Mouse (Mus musculus): ENCODE measurements at regions not wholly inside any gene's neighbourhood (a gene's known extent, or its start where the extent isn't known, plus 50 kb on each side); places are given as distances from the start of the nearest gene placed in this dataset.
A peak's percentile ranks its signal among the peaks of the same experiment; 100 is the strongest.

DNA sequence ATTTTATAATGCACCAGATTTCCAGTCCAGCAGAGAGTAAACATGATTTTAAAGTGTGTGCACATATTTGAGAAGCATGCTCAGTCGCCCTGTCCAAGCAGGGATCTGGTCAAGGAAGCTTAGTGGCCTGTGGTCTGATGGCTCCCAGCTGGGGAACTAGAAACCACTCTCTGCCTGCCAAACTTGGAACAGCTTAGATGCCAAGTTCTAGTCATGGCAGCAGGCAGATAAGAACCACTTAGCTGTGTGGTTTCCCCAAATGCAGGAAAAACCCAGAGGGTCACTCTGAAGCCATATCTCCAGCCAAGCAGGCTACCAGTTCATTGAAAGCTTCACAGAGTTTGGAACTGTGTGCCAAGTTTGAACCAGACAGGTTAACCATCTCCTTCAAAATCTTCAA, 86.1 kb downstream of the Fam114a2 start:
- intact Hi-C loops (cut with DNase I): no loop called here
- DNase-seq: no peak

DNA sequence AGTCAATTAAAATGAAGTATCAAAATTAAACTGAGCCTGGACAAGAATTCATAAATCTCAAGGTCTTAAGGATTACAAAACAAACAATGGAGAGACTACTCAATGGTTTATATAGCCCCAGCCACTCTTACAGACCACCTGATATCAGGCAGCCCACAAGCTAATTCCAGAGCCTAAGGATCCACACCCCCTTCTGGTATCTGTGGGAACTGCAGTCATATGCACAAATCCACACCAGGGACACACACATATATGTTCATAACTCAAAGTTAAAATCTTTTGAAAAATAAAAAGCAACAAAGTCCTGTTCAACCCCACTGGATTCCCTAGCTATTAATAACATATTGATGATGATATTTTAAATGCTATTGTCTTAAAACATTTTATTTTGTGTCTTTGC, 86.5 kb downstream of the Fam114a2 start:
- DNase-seq: no peak
- intact Hi-C loops (cut with DNase I): no loop called here

GRCm38 (mm10) chr11:57426046-57426805, 92.2 kb downstream of the Fam114a2 start:
- intact Hi-C loops (cut with DNase I): loop anchor here (2.0 kb wide), 1 partner anchor 41 kb away; no protein-coding TSS in a partner anchor
- DNase-seq: peak; percentile 12 to 26

GRCm38 (mm10) chr11:57419416-57419815, 99.0 kb downstream of the Fam114a2 start:
- no peak for DNase-seq
- intact Hi-C loops (cut with DNase I): no loop called here

- intact Hi-C loops (cut with DNase I): no loop called here
- no peak for DNase-seq
Observed at GRCm38 (mm10) chr11:57416011-57416410, 102.4 kb downstream of the Fam114a2 start.

DNA sequence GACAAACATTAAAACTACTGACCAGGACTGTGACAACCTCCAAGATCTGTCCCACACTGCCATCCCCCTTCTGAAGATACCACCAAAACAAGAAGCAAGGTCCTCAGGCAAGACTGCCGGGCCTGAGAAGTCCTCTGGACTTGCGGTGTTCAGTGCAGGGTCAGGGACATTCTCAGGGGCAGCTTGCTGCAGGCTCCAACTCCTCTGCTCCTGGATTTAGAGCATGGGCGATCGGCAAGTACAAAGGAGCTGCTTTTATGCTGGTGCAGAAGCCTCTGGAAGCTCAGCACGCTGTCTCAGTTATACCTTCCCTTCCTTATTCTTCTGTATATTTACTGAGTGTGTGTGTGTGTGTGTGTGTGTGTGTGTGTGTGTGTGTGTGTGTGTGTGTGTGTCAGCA, 103.2 kb downstream of the Fam114a2 start:
- no peak for DNase-seq
- intact Hi-C loops (cut with DNase I): no loop called here

- intact Hi-C loops (cut with DNase I): no loop called here
- DNase-seq: no peak
Observed at GRCm38 (mm10) chr11:57414697-57415096, 103.7 kb downstream of the Fam114a2 start.

DNA sequence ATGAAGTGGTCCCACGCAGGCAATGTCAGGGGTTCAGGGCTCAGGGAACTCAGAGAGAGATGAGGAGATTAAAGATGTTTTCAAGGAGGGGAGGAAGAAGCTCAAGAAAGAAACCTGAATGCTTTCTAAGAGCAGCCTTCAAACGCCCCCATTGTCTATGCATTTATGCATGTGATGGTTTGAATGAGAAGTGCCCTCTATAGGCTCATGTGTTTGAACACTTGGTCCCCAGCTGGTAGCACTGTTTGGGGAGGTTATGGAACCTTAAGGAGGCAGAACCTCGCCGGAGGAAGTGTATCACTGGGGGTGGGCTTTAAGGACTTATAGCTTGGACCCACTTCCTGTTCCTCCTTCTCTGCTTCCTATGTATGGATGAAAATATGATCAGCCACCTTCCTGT, 105.1 kb downstream of the Fam114a2 start:
- intact Hi-C loops (cut with DNase I): no loop called here

GRCm38 (mm10) chr11:57412766-57413165, 105.7 kb downstream of the Fam114a2 start:
- intact Hi-C loops (cut with DNase I): no loop called here
- DNase-seq: no peak

More for the DNA sequence above, 105.1 kb downstream of the Fam114a2 start:
- DNase-seq: no peak

DNA sequence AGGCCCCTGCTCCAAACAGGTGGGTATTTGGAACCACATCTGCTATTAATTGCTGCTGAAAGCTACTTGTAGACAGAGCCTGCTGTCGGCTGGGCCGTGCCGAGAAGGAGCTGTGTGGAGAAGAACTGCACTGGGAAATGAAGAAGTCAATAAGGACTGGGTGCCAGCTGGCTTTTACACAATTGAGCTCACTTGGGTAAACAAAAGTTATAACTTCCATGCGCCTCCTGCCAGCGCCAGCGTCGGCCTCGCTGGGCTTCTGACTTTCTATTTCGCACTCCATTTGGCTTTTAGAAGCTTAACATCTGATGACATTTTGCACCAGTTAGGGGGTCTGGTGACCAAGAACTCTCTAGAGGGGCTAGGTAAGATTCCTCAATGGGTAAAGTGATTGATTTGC, 114.2 kb downstream of the Fam114a2 start:
- intact Hi-C loops (cut with DNase I): no loop called here
- peak; percentile 10 to 35 for DNase-seq

GRCm38 (mm10) chr11:57401610-57402009, 116.8 kb downstream of the Fam114a2 start:
- DNase-seq: no peak
- intact Hi-C loops (cut with DNase I): no loop called here

- DNase-seq: no peak
- intact Hi-C loops (cut with DNase I): no loop called here
Observed at GRCm38 (mm10) chr11:57399366-57399765, 119.1 kb downstream of the Fam114a2 start.

DNA sequence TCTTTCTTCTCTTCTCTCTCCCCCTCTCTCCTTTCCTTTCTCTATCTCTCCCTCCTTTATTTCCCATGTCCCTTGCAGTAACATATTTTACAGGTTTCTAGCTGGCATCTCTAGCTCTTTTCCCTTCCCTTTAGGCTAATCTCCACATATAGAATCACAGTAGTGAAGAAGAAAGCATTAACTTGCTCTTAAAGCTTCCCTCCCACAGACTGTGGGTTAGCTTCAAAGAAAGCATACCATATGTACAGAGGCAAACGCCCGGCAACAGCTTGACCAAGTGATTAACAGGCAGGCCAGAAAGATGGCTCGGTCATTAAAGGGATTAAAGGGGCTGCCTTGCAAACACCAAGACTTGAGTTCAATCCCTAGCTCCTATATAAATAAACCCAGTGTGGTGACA, 122.0 kb downstream of the Fam114a2 start:
- intact Hi-C loops (cut with DNase I): no loop called here
- DNase-seq: no peak

DNA sequence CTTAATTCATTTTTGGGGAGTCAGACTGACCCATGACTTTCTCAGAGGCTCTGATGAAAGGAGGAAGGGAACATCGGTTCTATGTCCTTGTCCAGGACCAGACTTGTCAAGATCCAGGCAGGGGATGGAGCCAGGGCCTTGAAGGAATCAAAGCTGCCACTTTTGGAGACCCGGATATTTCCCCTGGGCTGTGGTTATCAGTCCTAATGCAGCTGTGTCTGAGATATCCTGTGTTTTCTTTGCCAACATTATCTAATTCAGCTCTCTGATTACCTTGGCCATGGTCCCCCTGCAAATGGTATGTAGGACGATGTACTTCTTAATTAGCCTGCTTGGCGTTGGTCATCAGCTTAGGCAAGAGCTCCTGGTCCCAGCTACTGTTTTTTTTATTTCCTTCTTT, 127.6 kb downstream of the Fam114a2 start:
- intact Hi-C loops (cut with DNase I): no loop called here
- DNase-seq: peak; percentile 3 to 10

Measured in heart, postnatal 14 days (tissue).